Mouse (Mus musculus) kidney, embryonic 15.5 days (tissue): ENCODE measurements around the gene Gm10118. TPM values are rescaled to one million over a fixed set of nuclear protein-coding genes. Genes with fewer than 3 reads are reported as not detected.

Source experiments
- ATAC-seq: fragments of 200-750 bp; cut with Nextera tagmentation; replicated peaks from 2 replicates; pipeline ENCODE4 v1.8.0; 2017; ENCODE audit warnings: moderate TSS enrichment; ENCODE audit not compliant: low FRiP score
- H3K27ac ChIP-seq: fragments of 300-500 bp; sonication (generic); 2 replicates; pipeline ENCODE4 v1.5.1; 2015; ENCODE audit warnings: mild to moderate bottlenecking, inconsistent platforms
- H3K27me3 ChIP-seq: fragments of 300-500 bp; sonication (generic); 2 replicates; pipeline ENCODE4 v1.6.1; 2015; ENCODE audit warnings: inconsistent platforms
- H3K36me3 ChIP-seq: fragments of 300-500 bp; sonication (generic); 2 replicates; pipeline ENCODE4 v1.6.1; 2015; ENCODE audit warnings: inconsistent platforms
- H3K4me1 ChIP-seq: fragments of 300-500 bp; sonication (generic); 2 replicates; pipeline ENCODE4 v1.6.1; 2015; ENCODE audit warnings: inconsistent platforms
- H3K4me2 ChIP-seq: fragments of 300-500 bp; sonication (generic); 2 replicates; pipeline ENCODE4 v1.6.1; 2015; ENCODE audit warnings: moderate library complexity, mild to moderate bottlenecking, inconsistent platforms
- H3K4me3 ChIP-seq: fragments of 300-500 bp; sonication (generic); replicated peaks from 2 replicates; pipeline ENCODE4 v1.5.1; 2015; ENCODE audit warnings: mild to moderate bottlenecking, inconsistent platforms
- H3K9ac ChIP-seq: fragments of 300-500 bp; sonication (generic); 2 replicates; pipeline ENCODE4 v1.6.1; 2015; ENCODE audit warnings: mild to moderate bottlenecking, inconsistent platforms
- H3K9me3 ChIP-seq: fragments of 300-500 bp; sonication (generic); replicated peaks from 2 replicates; pipeline ENCODE4 v1.6.1; 2016; ENCODE audit warnings: inconsistent platforms
- WGBS: fragments of 180-500 bp; shearing (Covaris S2); methylation state at CpG from one replicate; pipeline ENCODE4 v1.1.7; 2015; ENCODE audit warnings: mixed read lengths; 5-methylcytosine and 5-hydroxymethylcytosine counted together
- polyA plus RNA-seq: library from polyadenylated mRNA; unstranded; fragments of >200 nt; fragmentation: Nextera tagmentation; extraction: Ambion mirVana; gene quantifications from 2 replicates; pipeline ENCODE4 v1.2.1, GENCODE M21; 2015

Gene Gm10118
- 0.10 and 0.12 TPM in 2 replicates for polyA plus RNA-seq

DNA sequence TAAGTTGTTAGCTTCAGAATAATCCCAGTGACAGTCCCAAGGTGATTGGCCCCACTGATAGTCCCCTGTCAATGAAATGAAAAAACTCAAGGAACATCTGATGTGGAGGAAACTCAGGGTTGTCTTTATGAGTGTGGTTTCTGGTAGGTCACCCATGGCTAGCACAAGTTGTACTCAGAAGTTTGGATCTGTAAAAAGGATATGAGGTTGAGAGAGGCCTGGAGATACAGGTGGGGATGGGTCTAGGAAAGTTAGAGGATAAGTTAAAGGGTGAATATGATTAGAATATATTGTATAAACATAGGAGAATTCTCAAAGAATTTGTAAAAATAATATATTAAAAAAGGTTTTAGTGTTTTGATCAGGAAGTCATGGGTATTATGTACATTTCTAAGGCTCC lies at the start of gene Gm10118:
Gene Gm10118 (minus strand): TSS at position 101 of the 400 bp plus-strand sequence.
- H3K4me2 ChIP-seq, result no peak within 1 kb of the TSS

GRCm38 (mm10) chr10:63972300-63972699 lies 45.1 kb upstream of the Gm10118 start:
- 88% methylated on average over 2 of the region's 2 CpGs for WGBS
- H3K27me3 ChIP-seq, result no peaks in the 10 kb centered on the region
- ATAC-seq, result no peak

More for the DNA sequence above, at the start of gene Gm10118:
- Histone ChIP-seq H3K9me3 (no peaks in the 10 kb centered on the region), H3K4me3 (no peak within 1 kb of the TSS), H3K9ac (no peak within 1 kb of the TSS), H3K36me3 (no peaks in the 10 kb centered on the region), H3K27me3 (no peaks in the 10 kb centered on the region), H3K27ac (no peak within 1 kb of the TSS), H3K4me1 (no peaks in the 10 kb centered on the region)
- no peak for ATAC-seq

DNA sequence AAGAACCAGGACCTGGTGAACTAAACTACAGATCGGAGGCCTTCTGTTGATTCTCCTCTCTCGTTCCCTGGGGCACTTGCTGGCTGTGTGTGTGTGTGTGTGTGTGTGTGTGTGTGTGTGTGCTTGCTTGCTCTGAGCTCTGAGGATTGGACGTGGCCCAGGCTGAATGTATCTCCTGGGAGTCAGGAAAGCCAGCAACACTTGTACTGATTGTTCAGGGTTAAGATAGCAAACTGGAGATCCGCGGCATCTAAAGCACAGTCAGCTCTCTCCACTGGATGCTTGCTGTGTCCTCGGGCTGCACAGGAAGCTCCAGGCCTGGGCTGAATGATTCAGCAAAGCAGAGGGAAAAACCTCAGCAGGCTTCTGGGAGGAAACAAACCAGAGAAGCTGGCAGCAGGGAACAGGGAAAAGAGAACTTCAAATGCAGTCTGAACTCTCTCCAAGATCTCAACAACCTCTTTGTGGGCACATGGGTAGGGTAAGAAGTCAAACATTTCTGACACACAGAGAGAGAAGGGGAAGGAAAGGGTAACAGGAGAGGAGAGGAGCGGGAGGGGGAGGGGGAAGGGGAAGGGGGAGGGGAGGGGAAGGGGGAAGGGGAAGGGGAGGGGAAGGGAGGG lies 27.2 kb upstream of the Gm10118 start:
- no peaks in the 10 kb centered on the region for H3K4me1 ChIP-seq
- no peak overlapping the region for H3K9ac ChIP-seq
- no peaks in the 10 kb centered on the region for H3K9me3 ChIP-seq
- no peak overlapping the region for H3K4me2 ChIP-seq
- no peak for ATAC-seq
- 21% methylated on average over 6 of the region's 7 CpGs for WGBS
- H3K36me3 ChIP-seq, result no peaks in the 10 kb centered on the region
- H3K27me3 ChIP-seq, result no peaks in the 10 kb centered on the region
- no peak overlapping the region for H3K4me3 ChIP-seq
- no peak overlapping the region for H3K27ac ChIP-seq

More at GRCm38 (mm10) chr10:63972300-63972699, 45.1 kb upstream of the Gm10118 start:
- Histone ChIP-seq H3K4me1 (no peaks in the 10 kb centered on the region), H3K9me3 (no peaks in the 10 kb centered on the region), H3K9ac (no peak overlapping the region), H3K27ac (no peak overlapping the region), H3K4me2 (no peak overlapping the region), H3K4me3 (no peak overlapping the region), H3K36me3 (no peaks in the 10 kb centered on the region)

DNA sequence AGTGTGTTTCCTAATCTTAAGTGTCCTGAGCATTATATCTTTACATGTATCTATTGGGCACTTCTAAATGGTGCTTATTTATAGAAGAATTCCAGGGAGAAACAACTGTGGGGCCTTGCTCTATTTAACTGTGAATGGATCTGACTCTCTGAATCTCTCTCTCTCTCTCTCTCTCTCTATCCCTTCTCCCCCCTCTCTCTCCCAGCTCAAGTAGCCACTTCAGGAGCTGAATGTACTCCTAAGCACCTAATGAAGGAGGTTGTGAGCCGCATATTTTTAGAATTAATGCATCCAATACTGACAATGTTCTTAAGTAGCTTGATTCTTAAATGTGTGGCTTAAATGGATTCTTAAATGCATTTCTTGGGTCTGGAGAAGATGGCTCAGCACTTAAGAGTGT lies 24.2 kb upstream of the Gm10118 start:
- Histone ChIP-seq H3K36me3 (no peaks in the 10 kb centered on the region), H3K4me1 (no peaks in the 10 kb centered on the region), H3K4me3 (no peak overlapping the region), H3K27me3 (no peaks in the 10 kb centered on the region), H3K4me2 (no peak overlapping the region), H3K9ac (no peak overlapping the region), H3K9me3 (no peaks in the 10 kb centered on the region), H3K27ac (no peak overlapping the region)
- ATAC-seq, result no peak
- WGBS, result 100% methylated on average over 1 of the region's 1 CpGs

DNA sequence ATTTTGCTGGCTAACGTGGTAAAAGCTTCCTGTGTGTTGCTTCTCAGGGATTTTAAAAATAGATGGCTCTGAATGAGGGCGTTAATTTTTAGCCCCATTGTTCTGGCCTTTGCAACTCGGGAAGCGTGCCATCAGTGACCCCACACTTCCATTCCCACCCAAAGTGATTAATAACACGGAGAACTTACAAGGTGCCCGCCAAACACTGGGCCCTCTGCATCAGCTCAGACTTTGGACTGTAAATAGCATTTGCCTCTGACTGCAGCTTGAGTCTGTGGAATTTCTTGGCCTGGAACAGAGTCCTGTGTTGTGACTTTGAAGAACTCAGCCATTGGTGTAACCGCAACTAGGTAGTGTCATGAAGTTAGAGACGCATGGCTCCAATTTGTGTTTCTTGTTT lies 23.6 kb upstream of the Gm10118 start:
- Histone ChIP-seq H3K4me3 (no peak overlapping the region), H3K36me3 (no peaks in the 10 kb centered on the region), H3K4me1 (no peaks in the 10 kb centered on the region), H3K27ac (no peak overlapping the region), H3K9ac (no peak overlapping the region), H3K27me3 (no peaks in the 10 kb centered on the region), H3K9me3 (no peaks in the 10 kb centered on the region), H3K4me2 (no peak overlapping the region)
- WGBS, result 49% methylated on average over 8 of the region's 8 CpGs
- ATAC-seq, result peak; percentile 64; the same call in 1 of the 2 replicates

DNA sequence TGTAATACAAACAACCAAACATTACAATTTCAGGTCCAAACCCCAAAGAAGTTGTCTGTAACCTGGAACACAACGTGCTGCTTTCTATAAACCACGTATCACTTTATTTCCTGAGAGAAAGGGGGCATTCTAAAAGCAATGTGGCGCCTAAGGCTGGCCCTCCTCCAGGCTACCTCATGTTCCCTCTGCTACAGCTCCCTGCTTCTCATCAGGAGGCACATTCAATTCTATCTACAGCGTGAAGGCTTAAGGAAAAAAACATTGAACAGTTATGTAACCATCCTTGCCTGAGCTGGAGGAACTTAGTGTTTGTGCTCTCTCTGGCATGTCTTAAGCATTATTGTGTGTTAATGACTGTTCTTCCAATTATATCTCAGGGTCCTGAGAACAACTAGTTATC lies 20.0 kb upstream of the Gm10118 start:
- no peaks in the 10 kb centered on the region for H3K4me1 ChIP-seq
- H3K9ac ChIP-seq, result no peak overlapping the region
- H3K4me2 ChIP-seq, result no peak overlapping the region
- H3K4me3 ChIP-seq, result no peak overlapping the region
- no peak overlapping the region for H3K27ac ChIP-seq
- ATAC-seq, result no peak
- 80% methylated on average over 4 of the region's 4 CpGs for WGBS
- H3K27me3 ChIP-seq, result no peaks in the 10 kb centered on the region
- H3K36me3 ChIP-seq, result no peaks in the 10 kb centered on the region
- no peaks in the 10 kb centered on the region for H3K9me3 ChIP-seq

- ATAC-seq, result no peak
- Histone ChIP-seq H3K36me3 (no peaks in the 10 kb centered on the region), H3K4me3 (no peak overlapping the region), H3K4me1 (no peaks in the 10 kb centered on the region), H3K4me2 (no peak overlapping the region), H3K27me3 (no peaks in the 10 kb centered on the region), H3K27ac (no peak overlapping the region), H3K9ac (no peak overlapping the region), H3K9me3 (no peaks in the 10 kb centered on the region)
- 69% methylated on average over 3 of the region's 3 CpGs for WGBS
Measured at GRCm38 (mm10) chr10:63945534-63945933, 18.3 kb upstream of the Gm10118 start.

DNA sequence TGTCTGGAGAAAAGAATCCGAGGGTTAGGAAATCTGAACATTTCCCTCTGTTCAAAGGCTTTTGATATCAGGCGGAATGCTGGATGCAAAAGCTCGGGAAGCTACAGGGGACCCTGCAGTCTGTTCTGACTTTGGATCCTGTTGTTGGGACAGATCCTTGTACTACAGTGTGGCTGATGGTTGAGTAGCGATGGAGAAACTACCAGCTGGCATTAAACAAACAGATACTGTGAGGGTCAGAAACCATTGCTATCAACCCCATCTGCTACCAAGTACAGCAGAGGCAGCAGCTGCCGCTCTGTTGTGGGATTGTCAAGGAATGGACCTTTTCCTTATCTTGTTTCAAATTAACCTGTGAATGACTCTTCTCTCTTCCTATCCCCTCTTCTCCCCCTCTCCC lies 6.7 kb upstream of the Gm10118 start:
- ATAC-seq, result no peak
- no peaks in the 10 kb centered on the region for H3K27me3 ChIP-seq
- no peak overlapping the region for H3K27ac ChIP-seq
- no peaks in the 10 kb centered on the region for H3K36me3 ChIP-seq
- 74% methylated on average over 5 of the region's 5 CpGs for WGBS
- H3K9ac ChIP-seq, result no peak overlapping the region
- no peak overlapping the region for H3K4me2 ChIP-seq
- no peak overlapping the region for H3K4me3 ChIP-seq
- H3K4me1 ChIP-seq, result no peaks in the 10 kb centered on the region
- H3K9me3 ChIP-seq, result no peaks in the 10 kb centered on the region

GRCm38 (mm10) chr10:63908878-63909277 lies 18.4 kb downstream of the Gm10118 start:
- H3K36me3 ChIP-seq, result no peaks in the 10 kb centered on the region

GRCm38 (mm10) chr10:63899891-63900290 lies 27.3 kb downstream of the Gm10118 start:
- Histone ChIP-seq H3K9ac (no peak overlapping the region), H3K27me3 (no peaks in the 10 kb centered on the region), H3K4me3 (no peak overlapping the region), H3K36me3 (no peaks in the 10 kb centered on the region), H3K27ac (no peak overlapping the region), H3K4me1 (no peaks in the 10 kb centered on the region), H3K9me3 (no peaks in the 10 kb centered on the region), H3K4me2 (no peak overlapping the region)
- ATAC-seq, result no peak

More at GRCm38 (mm10) chr10:63908878-63909277, 18.4 kb downstream of the Gm10118 start:
- H3K9ac ChIP-seq, result no peak overlapping the region
- no peak for ATAC-seq
- no peaks in the 10 kb centered on the region for H3K27me3 ChIP-seq
- no peak overlapping the region for H3K4me3 ChIP-seq
- no peaks in the 10 kb centered on the region for H3K4me1 ChIP-seq
- H3K27ac ChIP-seq, result no peak overlapping the region
- no peaks in the 10 kb centered on the region for H3K9me3 ChIP-seq
- no peak overlapping the region for H3K4me2 ChIP-seq

- ATAC-seq, result no peak
- Histone ChIP-seq H3K27me3 (no peaks in the 10 kb centered on the region), H3K9me3 (no peaks in the 10 kb centered on the region), H3K4me1 (no peaks in the 10 kb centered on the region), H3K9ac (no peak overlapping the region), H3K36me3 (no peaks in the 10 kb centered on the region), H3K4me3 (no peak overlapping the region), H3K27ac (no peak overlapping the region), H3K4me2 (no peak overlapping the region)
- 92% methylated on average over 5 of the region's 5 CpGs for WGBS
Measured at GRCm38 (mm10) chr10:63894612-63895011, 32.6 kb downstream of the Gm10118 start.

DNA sequence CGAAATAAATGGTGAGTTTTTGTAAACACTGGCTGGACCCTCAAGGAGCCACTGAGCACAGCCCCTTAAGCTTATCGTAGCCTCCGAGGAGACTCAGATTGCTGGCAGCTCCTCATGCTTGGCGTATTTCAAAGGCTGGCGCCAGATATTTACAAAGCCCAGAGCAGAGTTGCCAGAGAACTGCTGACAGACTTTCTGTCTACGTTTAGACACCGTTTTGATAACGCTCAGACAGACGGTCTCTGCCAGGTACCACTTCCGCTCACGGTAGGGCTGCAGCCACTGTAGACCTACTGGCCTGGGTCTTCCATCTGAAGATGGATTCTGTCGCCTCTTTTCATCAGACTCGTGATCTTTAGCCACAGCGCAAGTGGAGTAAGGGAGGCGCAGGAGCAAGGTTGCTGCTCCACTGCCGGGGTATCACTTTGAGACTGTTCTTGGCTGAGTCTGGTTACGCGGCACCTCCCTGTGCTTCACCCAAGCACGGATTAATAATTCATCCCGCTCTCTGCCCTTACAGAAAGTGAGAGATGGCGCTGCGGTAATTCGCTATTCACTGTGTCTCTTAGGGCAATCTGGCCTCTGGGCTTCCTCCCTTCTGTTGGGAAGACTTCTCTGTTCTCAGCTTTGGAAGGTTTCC lies 40.7 kb downstream of the Gm10118 start:
- Histone ChIP-seq H3K4me1 (no peaks in the 10 kb centered on the region), H3K9ac (no peak overlapping the region), H3K9me3 (no peaks in the 10 kb centered on the region), H3K4me3 (no peak overlapping the region), H3K27me3 (no peaks in the 10 kb centered on the region), H3K36me3 (no peaks in the 10 kb centered on the region), H3K27ac (no peak overlapping the region), H3K4me2 (no peak overlapping the region)
- ATAC-seq, result no peak
- WGBS, result 81% methylated on average over 23 of the region's 23 CpGs

GRCm38 (mm10) chr10:63880462-63880903 lies 46.8 kb downstream of the Gm10118 start:
- no peaks in the 10 kb centered on the region for H3K36me3 ChIP-seq
- H3K27ac ChIP-seq, result no peak overlapping the region
- no peak overlapping the region for H3K4me3 ChIP-seq
- H3K9ac ChIP-seq, result no peak overlapping the region
- 86% methylated on average over 5 of the region's 5 CpGs for WGBS
- no peaks in the 10 kb centered on the region for H3K9me3 ChIP-seq
- no peak for ATAC-seq
- H3K27me3 ChIP-seq, result no peaks in the 10 kb centered on the region
- no peak overlapping the region for H3K4me2 ChIP-seq
- no peaks in the 10 kb centered on the region for H3K4me1 ChIP-seq
